Mouse (Mus musculus): Measurements from ENCODE around the gene Cnot4. TPM values are rescaled to one million over a fixed set of nuclear protein-coding genes. Genes with fewer than 3 reads are reported as not detected.
"Not testable (repeated sequence)": the region's sequence is repeated elsewhere in the genome, so short reads cannot be mapped to it uniquely, and the experiment has no call there.

Gene Cnot4
- polyA plus RNA-seq (2015; fragmentation: Nextera tagmentation; extraction: Ambion mirVana): 21.4 and 24.7 TPM in 2 replicates

- H3K9me3 ChIP-seq: no peaks in the 10 kb centered on the region
- peak; percentile 100 for ATAC-seq
- WGBS: under 1% methylated on average over 55 of the region's 55 CpGs
Observed at GRCm38 (mm10) chr6:35133579-35134488, at the start of gene Cnot4. TSS of gene Cnot4 (minus strand) at chr6:35133724.

DNA sequence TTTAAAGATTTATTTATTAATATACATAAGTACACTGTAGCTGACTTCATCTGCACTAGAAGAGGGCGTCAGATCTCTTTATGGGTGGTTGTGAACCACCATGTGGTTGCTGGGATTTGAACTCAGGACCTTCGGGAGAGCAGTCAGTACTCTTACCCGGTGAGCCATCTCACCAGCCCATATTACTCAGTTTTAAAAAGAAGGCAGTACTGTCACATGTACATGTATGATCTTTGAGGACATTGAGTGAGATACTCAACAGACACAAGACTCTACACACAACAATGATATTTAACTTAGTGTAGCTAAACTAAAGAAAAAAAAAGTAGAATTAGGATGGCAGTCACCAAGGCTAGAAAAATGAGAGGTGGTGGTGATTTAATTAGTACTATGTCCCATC is 45.8 kb upstream of the Cnot4 start:
- not testable (repeated sequence) for H3K4me3 ChIP-seq (replicated peaks); H3K27ac ChIP-seq; H3K9ac ChIP-seq; ATAC-seq; H3K36me3 ChIP-seq; H3K27me3 ChIP-seq (replicated peaks); H3K9me3 ChIP-seq; H3K4me1 ChIP-seq (replicated peaks); H3K4me2 ChIP-seq (replicated peaks)
- 96% methylated on average over 3 of the region's 3 CpGs for WGBS

More at GRCm38 (mm10) chr6:35133579-35134488, at the start of gene Cnot4:
- H3K4me3 ChIP-seq (replicated peaks): peak within 1 kb of the TSS; percentile 81
- H3K4me1 ChIP-seq (replicated peaks): 0 out of 2 replicates have a peak, but pooled peaks cover 2% of the 10 kb centered on the region
- H3K4me2 ChIP-seq (replicated peaks): peak within 1 kb of the TSS; percentile 90
- peak within 1 kb of the TSS; percentile 93 for H3K27ac ChIP-seq
- H3K9ac ChIP-seq: peak within 1 kb of the TSS; percentile 84
- no peaks in the 10 kb centered on the region for H3K36me3 ChIP-seq
- no peaks in the 10 kb centered on the region for H3K27me3 ChIP-seq (replicated peaks)

DNA sequence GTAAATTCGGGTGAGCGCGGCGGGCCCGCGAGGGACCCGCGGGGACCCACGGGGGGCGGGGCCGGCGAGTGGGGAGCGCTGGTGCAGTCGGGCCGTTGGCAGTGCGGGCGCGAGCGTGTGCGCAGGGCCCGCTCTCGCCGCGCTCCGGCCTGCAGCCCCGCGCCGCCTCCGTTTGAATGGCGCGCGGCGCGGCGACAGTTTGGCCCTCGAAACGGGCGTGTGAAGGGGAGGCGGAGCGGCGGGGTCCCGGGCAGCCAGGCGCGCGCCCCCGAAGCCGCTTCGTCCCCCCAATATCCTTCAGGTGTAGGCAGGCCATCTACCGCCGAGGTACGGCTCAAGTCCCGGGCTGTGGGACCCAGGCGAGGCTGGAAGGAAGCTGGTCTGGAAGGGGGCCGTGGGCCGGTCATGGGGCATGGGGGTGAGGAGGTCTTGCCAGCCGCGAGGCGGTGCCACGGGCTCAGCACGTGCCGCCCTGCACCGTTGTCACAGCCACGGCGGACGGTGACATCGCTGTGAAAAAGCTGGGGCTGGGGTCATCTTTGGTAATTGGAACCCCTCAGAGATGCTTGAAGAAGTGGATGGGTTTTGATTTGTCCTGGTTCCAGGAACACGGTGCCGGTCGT is 44.2 kb upstream of the Cnot4 start:
- Histone ChIP-seq H3K4me1 (replicated peaks) (no peaks in the 10 kb centered on the region), H3K36me3 (no peaks in the 10 kb centered on the region), H3K4me3 (replicated peaks) (peak overlapping the region; percentile 71), H3K27me3 (replicated peaks) (no peaks in the 10 kb centered on the region), H3K9ac (peak overlapping the region; percentile 83), H3K4me2 (replicated peaks) (peak overlapping the region; percentile 88), H3K27ac (peak overlapping the region; percentile 91), H3K9me3 (no peaks in the 10 kb centered on the region)
- under 1% methylated on average over 68 of the region's 69 CpGs for WGBS
- ATAC-seq: peak; percentile 77

- Histone ChIP-seq H3K4me3 (replicated peaks) (peak within 1 kb of the TSS; percentile 71), H3K27me3 (replicated peaks) (no peaks in the 10 kb centered on the region), H3K27ac (peak within 1 kb of the TSS; percentile 91), H3K9me3 (no peaks in the 10 kb centered on the region), H3K4me1 (replicated peaks) (no peaks in the 10 kb centered on the region), H3K36me3 (no peaks in the 10 kb centered on the region), H3K9ac (peak within 1 kb of the TSS; percentile 83), H3K4me2 (replicated peaks) (peak within 1 kb of the TSS; percentile 88)
- peak; percentile 94 for ATAC-seq
- 3% methylated on average over 34 of the region's 34 CpGs for WGBS
Observed at GRCm38 (mm10) chr6:35176979-35177649, 43.6 kb upstream of the Cnot4 start, which contains the start of gene Nup205. TSS of gene Nup205 (plus strand) at chr6:35177421.

DNA sequence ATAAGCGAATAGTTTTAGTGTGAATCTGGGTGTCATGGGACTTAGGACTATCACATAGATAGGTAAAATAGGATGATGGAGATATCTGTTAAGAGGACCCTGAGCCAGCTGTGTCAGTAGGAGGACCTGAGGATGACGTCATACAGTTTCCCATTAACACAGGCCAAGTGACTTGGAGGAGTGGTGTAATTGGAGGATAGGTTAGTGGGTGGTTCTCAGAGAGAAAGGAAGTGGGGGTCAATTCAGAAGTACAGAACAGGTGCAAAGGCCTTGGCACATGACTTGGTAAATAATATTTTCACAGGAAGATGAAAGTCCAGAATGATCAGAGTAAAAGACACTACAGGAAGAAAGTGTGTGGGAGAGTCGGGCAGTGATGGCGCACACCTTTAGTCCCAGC is 39.7 kb upstream of the Cnot4 start:
- no peak for ATAC-seq
- no peaks in the 10 kb centered on the region for H3K36me3 ChIP-seq
- 82% methylated on average over 4 of the region's 4 CpGs for WGBS

GRCm38 (mm10) chr6:35172028-35172427 is 38.5 kb upstream of the Cnot4 start:
- WGBS: 68% methylated on average over 3 of the region's 3 CpGs
- not testable (repeated sequence) for H3K4me1 ChIP-seq (replicated peaks); H3K27ac ChIP-seq; H3K27me3 ChIP-seq (replicated peaks); H3K36me3 ChIP-seq; H3K4me2 ChIP-seq (replicated peaks); H3K4me3 ChIP-seq (replicated peaks); H3K9ac ChIP-seq; ATAC-seq; H3K9me3 ChIP-seq

More for the DNA sequence above, 39.7 kb upstream of the Cnot4 start:
- no peaks in the 10 kb centered on the region for H3K9me3 ChIP-seq
- no peaks in the 10 kb centered on the region for H3K27me3 ChIP-seq (replicated peaks)
- no peak overlapping the region for H3K4me2 ChIP-seq (replicated peaks)
- no peaks in the 10 kb centered on the region for H3K4me1 ChIP-seq (replicated peaks)
- H3K27ac ChIP-seq: no peak overlapping the region
- H3K9ac ChIP-seq: no peak overlapping the region
- H3K4me3 ChIP-seq (replicated peaks): no peak overlapping the region

GRCm38 (mm10) chr6:35169250-35169649 is 35.7 kb upstream of the Cnot4 start:
- Histone ChIP-seq H3K9me3 (no peaks in the 10 kb centered on the region), H3K4me3 (replicated peaks) (no peak overlapping the region), H3K36me3 (no peaks in the 10 kb centered on the region), H3K9ac (no peak overlapping the region), H3K4me2 (replicated peaks) (no peak overlapping the region), H3K27ac (no peak overlapping the region), H3K4me1 (replicated peaks) (no peaks in the 10 kb centered on the region), H3K27me3 (replicated peaks) (no peaks in the 10 kb centered on the region)
- ATAC-seq: peak; percentile 80
- WGBS: 33% methylated on average over 4 of the region's 4 CpGs

DNA sequence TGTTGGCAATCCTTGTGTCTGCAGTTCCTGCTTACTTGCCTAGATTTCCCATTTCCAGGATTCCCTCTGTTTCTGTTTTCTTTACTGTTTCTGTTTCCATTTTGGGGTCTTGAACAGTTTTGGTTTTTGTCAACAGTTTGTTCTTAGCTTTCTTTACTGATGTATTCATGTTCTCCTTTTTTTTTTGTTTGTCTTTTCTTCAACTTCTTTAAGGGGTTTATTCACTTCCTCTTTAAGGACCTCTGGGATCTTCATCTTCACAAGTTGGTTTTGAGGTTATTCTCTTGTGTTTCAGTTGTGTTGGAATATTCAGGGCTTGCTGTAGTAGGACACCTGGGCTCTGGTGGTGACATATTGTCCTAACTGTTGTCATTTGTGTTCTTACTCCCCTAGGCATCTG is 21.0 kb upstream of the Cnot4 start:
- Histone ChIP-seq H3K27me3 (replicated peaks) (no peaks in the 10 kb centered on the region), H3K36me3 (no peaks in the 10 kb centered on the region), H3K27ac (no peak overlapping the region), H3K4me1 (replicated peaks) (no peaks in the 10 kb centered on the region), H3K4me3 (replicated peaks) (no peak overlapping the region), H3K9ac (no peak overlapping the region), H3K9me3 (no peaks in the 10 kb centered on the region), H3K4me2 (replicated peaks) (no peak overlapping the region)
- no peak for ATAC-seq

- no peak for ATAC-seq
- no peaks in the 10 kb centered on the region for H3K9me3 ChIP-seq
- no peaks in the 10 kb centered on the region for H3K4me1 ChIP-seq (replicated peaks)
- H3K36me3 ChIP-seq: no peaks in the 10 kb centered on the region
- no peak overlapping the region for H3K4me2 ChIP-seq (replicated peaks)
- H3K27ac ChIP-seq: no peak overlapping the region
- no peak overlapping the region for H3K9ac ChIP-seq
- H3K27me3 ChIP-seq (replicated peaks): no peaks in the 10 kb centered on the region
- no peak overlapping the region for H3K4me3 ChIP-seq (replicated peaks)
- 80% methylated on average over 3 of the region's 3 CpGs for WGBS
Observed at GRCm38 (mm10) chr6:35147726-35148422, 14.3 kb upstream of the Cnot4 start.

GRCm38 (mm10) chr6:35145569-35145968 is 12.0 kb upstream of the Cnot4 start:
- no peaks in the 10 kb centered on the region for H3K9me3 ChIP-seq
- 84% methylated on average over 2 of the region's 2 CpGs for WGBS
- no peaks in the 10 kb centered on the region for H3K36me3 ChIP-seq
- H3K4me1 ChIP-seq (replicated peaks): no peaks in the 10 kb centered on the region
- H3K9ac ChIP-seq: no peak overlapping the region
- H3K4me2 ChIP-seq (replicated peaks): no peak overlapping the region
- no peak overlapping the region for H3K4me3 ChIP-seq (replicated peaks)
- H3K27me3 ChIP-seq (replicated peaks): no peaks in the 10 kb centered on the region
- H3K27ac ChIP-seq: no peak overlapping the region
- ATAC-seq: no peak

- H3K27me3 ChIP-seq (replicated peaks): no peaks in the 10 kb centered on the region
- H3K4me1 ChIP-seq (replicated peaks): no peaks in the 10 kb centered on the region
- no peaks in the 10 kb centered on the region for H3K36me3 ChIP-seq
- no peak overlapping the region for H3K4me2 ChIP-seq (replicated peaks)
- ATAC-seq: no peak
- H3K27ac ChIP-seq: no peak overlapping the region
- H3K9me3 ChIP-seq: no peaks in the 10 kb centered on the region
- no peak overlapping the region for H3K9ac ChIP-seq
- 83% methylated on average over 1 of the region's 1 CpGs for WGBS
- no peak overlapping the region for H3K4me3 ChIP-seq (replicated peaks)
Observed at GRCm38 (mm10) chr6:35140351-35140750, 6.8 kb upstream of the Cnot4 start.

DNA sequence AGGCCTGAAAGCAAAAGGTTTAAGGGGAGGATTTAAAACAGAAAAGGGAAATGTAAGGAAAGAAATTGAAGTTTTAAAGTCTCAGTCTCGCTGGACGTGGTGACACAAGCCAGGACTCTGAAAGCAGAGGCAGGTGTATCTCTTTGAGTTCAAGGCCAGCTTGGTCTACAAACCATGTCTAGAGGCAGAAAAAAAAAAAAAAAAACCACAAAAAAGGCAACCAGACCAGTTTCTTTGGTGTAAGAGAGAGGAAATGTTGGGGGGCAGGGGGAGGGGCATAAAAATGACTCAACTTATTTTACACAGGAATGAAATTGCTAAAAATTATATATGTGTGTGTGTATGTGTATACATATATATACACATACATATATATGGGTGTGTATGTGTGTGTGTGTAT is 1.3 kb upstream of the Cnot4 start:
- Histone ChIP-seq H3K9me3 (no peaks in the 10 kb centered on the region), H3K4me2 (replicated peaks) (peak overlapping the region; percentile 78), H3K27ac (no peak overlapping the region), H3K4me1 (replicated peaks) (no peaks in the 10 kb centered on the region), H3K4me3 (replicated peaks) (peak overlapping the region; percentile 81; the same call in 1 of the 2 replicates), H3K9ac (0 out of 2 replicates have a peak overlapping the region, but pooled peaks have one; percentile 29), H3K36me3 (no peaks in the 10 kb centered on the region), H3K27me3 (replicated peaks) (no peaks in the 10 kb centered on the region)
- 55% methylated on average over 2 of the region's 2 CpGs for WGBS
- ATAC-seq: no peak

Data from intestine, embryonic 15.5 days (tissue).